Mouse (Mus musculus) adrenal gland, postnatal 14 days (tissue): Measurements from ENCODE around the gene Nog. TPM values are rescaled to one million over a fixed set of nuclear protein-coding genes. Genes with fewer than 3 reads are reported as not detected.
A peak's percentile ranks its signal among the peaks of the same experiment; 100 is the strongest.

ENCODE experiments used
- DNase-seq: peaks from one replicate; pipeline ENCODE4 v3.0.0; 2021; ENCODE audit warnings: mixed read lengths
- long read RNA-seq, 2 experiments: library from polyadenylated mRNA; stranded (forward); transcript quantifications; one replicate each; pipeline ENCODE4 v2.0.0; 2021
- total RNA-seq: library from RNA; stranded (reverse); gene quantifications from 2 replicates; pipeline ENCODE4 v1.2.3, GENCODE M21; 2021

Gene Nog
- 0.64 and 0.85 TPM in 2 replicates for total RNA-seq
- long read RNA-seq, experiment 1, partial matches to known transcripts: 0 of 1 reads
- long read RNA-seq, experiment 1, other reads (novel, unspliced or antisense): 0 of 1 reads
- long read RNA-seq, experiment 2, partial matches to known transcripts: 0 of 2 reads
- long read RNA-seq, experiment 2, other reads (novel, unspliced or antisense): 0 of 2 reads

DNA sequence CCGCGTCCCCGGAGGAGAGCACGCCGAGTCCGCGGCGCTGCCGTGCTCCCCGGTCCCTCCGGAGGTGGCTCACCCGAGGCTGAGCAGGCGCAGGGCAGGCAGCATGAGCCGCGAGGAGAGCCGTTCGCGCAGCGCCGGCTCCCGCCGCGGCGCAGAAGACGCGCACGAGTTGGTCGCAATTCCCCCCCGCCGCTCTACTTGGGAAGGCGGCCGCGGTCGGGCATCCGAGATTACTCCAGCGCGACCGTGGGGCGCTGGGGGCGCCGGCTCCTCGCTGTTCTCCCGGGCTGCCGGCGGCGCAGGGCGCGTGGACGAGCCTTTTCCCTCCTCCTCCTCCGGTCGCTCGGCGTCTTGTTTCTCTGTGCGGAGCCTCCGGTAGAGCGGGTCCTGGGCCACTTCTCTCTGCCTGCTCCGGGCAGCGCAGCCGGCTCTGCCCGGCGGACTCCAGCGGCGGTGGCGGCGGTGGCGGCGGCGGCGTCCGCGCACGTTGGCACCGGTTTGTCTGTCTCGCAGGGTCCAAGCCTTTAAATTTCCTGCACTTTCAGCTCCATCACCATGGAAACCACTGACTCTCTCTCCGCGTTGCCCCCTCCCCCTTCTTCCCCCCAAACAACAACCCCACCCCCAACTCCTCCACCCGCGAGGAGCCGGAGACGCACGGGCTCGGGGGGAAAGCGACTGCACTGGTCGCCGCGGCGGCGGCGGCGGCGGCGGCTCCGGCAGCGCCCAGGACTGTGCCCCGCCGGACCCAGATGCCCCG lies at the start of gene Nog:
TSS of gene Nog (minus strand) at position 277 of the 760 bp plus-strand sequence.
- peak; percentile 61 for DNase-seq

- no peak for DNase-seq
These were observed 38.1 kb upstream of the Nog start for GRCm38 (mm10) chr11:89340238-89340637.

- DNase-seq: peak; percentile 44
These were observed 37.7 kb upstream of the Nog start for GRCm38 (mm10) chr11:89339783-89340182.

DNA sequence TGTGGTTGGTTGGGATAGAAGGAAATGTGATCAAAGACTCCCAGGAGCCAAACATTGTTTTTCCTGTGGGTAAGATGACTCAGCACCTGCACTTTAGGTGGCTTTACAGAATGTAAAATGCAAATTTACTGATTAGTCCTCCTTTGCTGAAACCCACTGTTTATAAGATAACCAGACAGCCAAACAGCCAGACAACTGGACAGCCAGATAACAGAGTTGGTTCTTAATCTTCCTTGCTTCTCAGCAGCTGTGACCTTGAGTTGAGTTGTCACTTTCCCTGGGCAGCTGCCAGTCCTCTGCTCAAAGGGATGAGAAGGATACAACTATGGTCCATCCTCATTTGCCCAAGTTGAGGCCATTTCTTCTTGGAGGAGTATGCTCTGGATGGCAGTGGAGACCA lies 35.8 kb upstream of the Nog start:
- DNase-seq: peak; percentile 16

- no peak for DNase-seq
These were observed 25.2 kb upstream of the Nog start for GRCm38 (mm10) chr11:89327089-89327881.

DNA sequence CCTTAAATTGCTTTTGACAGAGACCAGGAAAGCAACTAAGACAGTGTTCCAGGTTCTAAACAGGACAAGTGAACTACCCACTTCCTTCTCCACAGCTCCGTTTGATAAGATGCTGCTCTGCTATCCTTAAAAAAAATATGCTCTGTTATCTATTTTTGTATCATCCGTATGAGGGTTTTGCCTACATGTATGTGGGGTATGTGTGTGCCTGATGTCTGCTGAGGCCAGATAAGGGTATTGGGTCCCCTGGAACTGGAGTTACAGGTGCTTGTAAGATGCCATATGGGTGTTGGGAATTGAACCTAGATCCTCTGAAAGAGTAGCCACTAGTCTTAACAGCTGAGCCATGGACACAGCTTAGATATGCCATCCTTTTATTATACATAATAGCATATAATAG lies 19.6 kb upstream of the Nog start:
- DNase-seq: no peak

- no peak for DNase-seq
These were observed 17.5 kb upstream of the Nog start for GRCm38 (mm10) chr11:89319675-89320074.

- DNase-seq: no peak
These were observed 16.2 kb upstream of the Nog start for GRCm38 (mm10) chr11:89318324-89318723.

GRCm38 (mm10) chr11:89317757-89318156 lies 15.6 kb upstream of the Nog start:
- no peak for DNase-seq

- no peak for DNase-seq
These were observed 12.2 kb upstream of the Nog start for GRCm38 (mm10) chr11:89314374-89314773.

DNA sequence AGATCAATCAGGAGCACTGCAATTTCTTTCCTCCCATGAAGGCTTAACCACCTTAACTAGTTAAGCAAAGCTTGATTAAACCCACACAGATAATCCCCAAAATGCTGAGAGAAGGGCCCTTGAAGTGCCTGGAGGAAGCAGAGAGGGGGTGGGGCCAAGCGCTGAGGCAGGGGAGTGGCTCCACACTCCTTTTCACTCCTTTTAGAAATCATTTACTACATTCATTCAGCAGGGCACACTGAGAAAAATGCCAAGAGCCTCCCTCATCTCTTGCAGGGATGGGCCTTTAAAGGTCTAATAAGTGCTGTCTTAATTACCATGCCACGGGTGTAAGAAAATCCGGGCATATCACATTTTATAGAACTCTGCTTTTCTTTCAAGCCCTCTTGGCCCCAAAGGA lies 10.2 kb upstream of the Nog start:
- no peak for DNase-seq

DNA sequence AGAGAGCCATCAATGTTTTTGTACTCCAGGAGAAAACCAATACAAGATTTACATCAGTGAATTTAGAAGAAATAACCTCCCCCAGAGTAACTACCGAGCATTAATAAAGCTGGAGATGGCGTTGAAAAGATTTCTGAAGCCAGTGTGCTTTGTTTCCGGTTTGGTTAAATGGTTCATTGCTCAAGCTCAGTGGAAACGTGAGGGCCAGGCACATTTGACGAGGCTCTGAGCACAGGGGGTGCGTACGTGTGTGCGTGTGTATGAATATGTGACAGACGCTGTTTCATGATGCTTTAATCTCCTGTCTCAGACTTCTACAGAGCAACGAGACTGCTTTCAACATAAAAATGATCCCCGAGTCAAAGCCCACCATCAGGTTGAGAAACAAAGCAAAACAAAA lies 8.1 kb upstream of the Nog start:
- no peak for DNase-seq

DNA sequence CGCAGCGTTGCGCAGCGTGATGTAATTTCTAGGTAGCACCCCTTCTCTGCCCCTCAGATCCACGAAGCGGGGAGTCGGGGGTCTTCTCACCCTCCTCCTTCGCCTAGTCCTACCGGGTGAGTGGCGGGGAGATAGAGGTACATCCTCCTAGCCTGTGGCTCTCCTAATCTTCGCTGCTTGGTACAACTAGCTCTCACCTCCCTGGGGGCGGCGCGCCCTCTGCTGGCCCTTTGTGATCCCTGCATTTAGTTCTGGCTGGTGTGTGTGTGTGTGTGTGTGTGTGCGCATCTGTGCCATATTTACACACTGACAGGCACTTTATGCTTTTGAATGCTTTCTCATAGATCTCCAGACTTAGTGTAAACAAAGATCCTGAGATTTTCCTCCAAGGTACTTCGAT lies 1.3 kb upstream of the Nog start:
- DNase-seq: peak; percentile 93

- peak; percentile 78 for DNase-seq
These were observed 666 bp upstream of the Nog start for GRCm38 (mm10) chr11:89302816-89303180.

DNA sequence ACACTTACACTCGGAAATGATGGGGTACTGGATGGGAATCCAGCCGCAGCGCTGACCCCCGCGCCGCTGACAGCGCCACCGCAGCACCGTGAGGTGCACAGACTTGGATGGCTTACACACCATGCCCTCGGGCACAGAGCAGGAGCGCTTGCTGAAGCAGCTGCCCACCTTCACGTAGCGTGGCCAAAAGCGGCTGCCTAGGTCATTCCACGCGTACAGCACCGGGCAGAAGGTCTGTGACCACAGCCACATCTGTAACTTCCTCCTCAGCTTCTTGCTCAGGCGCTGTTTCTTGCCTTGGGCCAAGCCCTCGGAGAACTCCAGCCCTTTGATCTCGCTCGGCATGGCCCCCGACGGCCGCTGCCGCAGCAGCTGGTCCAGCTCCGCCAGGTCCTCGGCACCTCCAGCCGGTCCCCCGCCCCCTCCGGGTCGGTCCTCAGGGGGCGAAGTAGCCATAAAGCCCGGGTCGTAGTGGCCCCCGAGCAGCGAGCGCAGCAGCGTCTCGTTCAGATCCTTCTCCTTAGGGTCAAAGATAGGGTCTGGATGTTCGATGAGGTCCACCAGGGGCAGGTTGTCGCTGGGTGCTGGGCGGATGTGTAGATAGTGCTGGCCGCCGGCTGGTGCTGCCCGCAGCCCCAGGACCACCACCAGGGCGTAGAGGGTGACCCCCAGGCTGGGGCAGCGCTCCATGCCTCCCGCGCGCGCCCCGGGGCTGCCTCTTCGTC lies 639 bp downstream of the Nog start:
- DNase-seq: peak; percentile 26

DNA sequence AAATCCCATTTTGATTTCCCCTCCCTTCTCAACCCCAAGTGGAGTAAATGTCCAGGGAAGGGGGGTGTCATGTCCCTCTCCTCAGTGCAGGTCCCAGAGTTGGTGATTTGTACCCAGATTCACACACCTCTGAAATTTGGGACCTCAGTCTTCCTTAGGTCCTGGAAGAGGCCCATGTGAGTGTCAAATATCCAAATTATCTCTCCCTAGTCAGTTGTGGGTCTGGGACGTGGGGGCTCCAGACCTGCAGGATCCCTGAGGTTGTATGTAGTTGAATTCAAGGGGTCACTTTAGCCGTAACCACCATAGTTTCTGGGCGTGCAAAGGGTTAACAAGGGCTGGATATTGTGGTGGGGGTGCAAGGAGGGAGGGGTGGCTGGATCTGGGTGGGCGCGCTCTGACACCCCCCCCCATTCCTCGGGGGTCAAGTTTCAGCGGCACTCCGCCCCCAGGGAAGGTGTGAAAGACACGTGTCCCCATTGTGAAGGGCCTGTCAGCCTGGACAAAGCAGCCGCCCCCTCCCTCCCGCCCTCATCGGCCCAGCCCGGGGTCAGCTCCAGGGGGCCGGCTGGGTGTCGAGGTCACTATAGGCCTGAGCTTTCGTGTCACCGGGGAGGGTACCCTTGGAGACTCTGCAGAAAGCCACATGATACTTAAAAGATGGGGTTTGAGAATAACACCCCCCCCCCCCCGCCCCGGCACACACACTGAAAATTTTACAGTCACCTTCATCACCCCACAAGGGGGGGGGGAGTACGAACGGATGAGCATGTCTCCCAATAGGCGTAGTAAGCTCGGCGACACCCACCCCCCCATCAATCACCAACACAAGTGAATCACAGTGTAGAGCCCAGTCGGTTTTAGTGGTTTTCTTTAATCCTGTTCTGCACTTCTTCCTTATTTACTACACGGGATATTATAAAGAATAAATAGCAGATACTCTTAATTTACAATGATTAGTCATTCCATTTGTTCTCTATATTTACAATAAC lies 2.1 kb downstream of the Nog start:
- DNase-seq: no peak

DNA sequence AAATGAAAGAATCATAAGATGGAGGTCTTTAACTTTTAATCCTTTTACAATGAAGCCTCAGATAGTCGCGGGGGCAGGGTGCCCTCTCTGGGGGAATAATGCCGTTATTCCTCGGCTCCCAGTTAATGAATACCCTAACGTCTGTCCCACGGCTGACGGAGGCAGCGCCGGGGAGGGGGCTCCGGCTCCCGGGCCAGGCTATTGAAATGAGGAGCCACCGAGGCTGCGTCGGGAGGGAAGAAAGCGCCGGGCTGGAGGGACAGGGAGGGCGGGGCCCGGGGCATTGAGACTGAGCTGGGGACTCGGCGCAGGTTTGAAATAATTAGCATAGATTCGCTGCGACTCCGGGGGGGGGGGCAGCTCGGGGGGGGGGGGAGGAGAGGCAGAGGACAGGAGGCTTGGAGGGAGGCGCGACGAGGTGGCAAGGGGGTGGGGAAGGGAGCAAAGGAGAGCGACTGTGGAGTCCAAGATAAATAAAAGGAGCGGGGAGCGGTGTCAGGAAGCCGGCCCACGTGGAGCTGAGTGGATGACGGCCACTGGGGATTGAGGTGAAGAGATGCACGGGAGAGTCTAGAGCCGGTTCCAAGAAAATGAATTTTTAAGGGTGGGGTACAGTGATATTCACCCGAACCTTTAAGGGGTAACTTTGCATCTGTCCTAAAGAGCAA lies 2.9 kb downstream of the Nog start:
- no peak for DNase-seq

DNA sequence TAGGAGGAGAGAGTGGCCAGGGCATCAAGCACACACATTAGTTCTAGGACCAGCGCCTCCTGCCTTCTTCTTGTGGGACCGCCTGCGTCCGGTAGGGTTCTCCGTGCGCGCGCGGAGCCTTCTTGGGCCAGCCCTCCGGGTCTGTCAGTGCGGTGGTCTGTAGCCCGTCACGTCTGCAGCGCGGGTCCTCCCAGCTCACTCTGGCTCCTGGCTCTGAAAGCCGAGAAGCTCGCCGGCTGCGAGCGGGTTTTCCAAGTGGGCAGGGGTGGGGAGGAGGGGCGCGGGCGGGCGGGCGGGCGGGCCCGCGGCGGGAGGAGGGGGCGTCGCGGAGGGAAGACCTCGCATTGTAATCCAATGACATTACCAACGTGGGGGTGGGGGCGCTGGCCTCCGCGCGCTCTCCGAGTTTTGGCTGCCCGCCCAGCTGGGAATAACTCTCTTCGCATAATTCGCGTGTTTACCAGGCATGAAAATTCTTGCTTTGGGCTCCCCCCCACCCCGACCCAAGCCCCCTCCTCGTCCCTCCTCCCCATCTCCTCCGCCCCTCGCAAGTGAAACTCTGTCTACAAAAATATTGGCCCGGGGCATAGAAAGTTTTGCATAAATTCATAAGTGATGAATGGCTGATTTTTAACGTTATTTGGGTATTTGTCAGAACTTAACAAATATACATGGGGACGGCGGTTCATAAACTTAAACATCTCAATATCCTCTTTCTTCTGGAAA lies 3.7 kb downstream of the Nog start:
- DNase-seq: peak; percentile 43

GRCm38 (mm10) chr11:89297521-89297920 lies 4.6 kb downstream of the Nog start:
- no peak for DNase-seq

- DNase-seq: no peak
These were observed 32.2 kb downstream of the Nog start for GRCm38 (mm10) chr11:89269809-89270361.
